Mouse (Mus musculus) ES-E14 (cell line): ENCODE data around the gene Fam206a. TPM values are rescaled to one million over a fixed set of nuclear protein-coding genes. Genes with fewer than 3 reads are reported as not detected.

Experiments used
- DNase-seq: peaks from one replicate; pipeline ENCODE4 v3.0.0-alpha.2; 2013; ENCODE audit warnings: low read depth, low spot score
- H3K27ac ChIP-seq: 2 replicates; pipeline ENCODE4 v1.5.1; 2012; ENCODE audit warnings: low read depth, mild to moderate bottlenecking, low read length, moderate library complexity, mixed read lengths; ENCODE audit not compliant: poor library complexity, insufficient read depth, severe bottlenecking
- H3K36me3 ChIP-seq: 2 replicates; pipeline ENCODE4 v1.6.1; 2012; ENCODE audit warnings: mild to moderate bottlenecking, low read length, moderate library complexity, mixed read lengths; ENCODE audit not compliant: control insufficient read depth, poor library complexity, insufficient read depth, severe bottlenecking
- H3K4me1 ChIP-seq, 2 experiments: fragments of 150-350 bp in 1 of 2; sonication (generic) in 1 of 2; 2 replicates each; pipeline ENCODE4 v1.6.1; 2012; ENCODE audit warnings: low read length in 2 of 2, mild to moderate bottlenecking in 1 of 2, mixed read lengths in 1 of 2; ENCODE audit not compliant: control insufficient read depth in 2 of 2, insufficient read depth in 2 of 2, poor library complexity in 1 of 2
- H3K4me3 ChIP-seq, 2 experiments: fragments of 150-350 bp in 1 of 2; sonication (generic) in 1 of 2; 2 replicates each; pipeline ENCODE4 v1.5.1; 2012; ENCODE audit warnings: low read length in 2 of 2, low read depth in 1 of 2, mild to moderate bottlenecking in 1 of 2, mixed read lengths in 1 of 2; ENCODE audit not compliant: insufficient read depth in 1 of 2, poor library complexity in 1 of 2, severe bottlenecking in 1 of 2
- H3K9ac ChIP-seq: 2 replicates; pipeline ENCODE4 v1.6.1; 2012; ENCODE audit warnings: low read depth, mild to moderate bottlenecking, low read length, mixed read lengths; ENCODE audit not compliant: poor library complexity, insufficient read depth, severe bottlenecking
- H3K9me3 ChIP-seq: fragments of 150-350 bp; sonication (generic); 2 replicates; pipeline ENCODE4 v1.6.1; 2012; ENCODE audit warnings: low read depth, mild to moderate bottlenecking, low read length; ENCODE audit not compliant: control insufficient read depth, insufficient read depth
- CHD2 ChIP-seq: IDR thresholded peaks from 2 replicates; pipeline ENCODE4 v1.6.1; 2014; ENCODE audit warnings: mild to moderate bottlenecking, low read depth, low read length, inconsistent platforms
- HCFC1 ChIP-seq: IDR thresholded peaks from 2 replicates; pipeline ENCODE4 v1.6.1; 2012; ENCODE audit warnings: low read length, inconsistent platforms, borderline replicate concordance; ENCODE audit not compliant: insufficient read depth
- MAFK ChIP-seq: IDR thresholded peaks from 2 replicates; pipeline ENCODE4 v1.6.1; 2014; ENCODE audit warnings: mild to moderate bottlenecking, low read depth, low read length, inconsistent platforms; ENCODE audit not compliant: insufficient read depth
- ZC3H11A ChIP-seq: IDR thresholded peaks from 2 replicates; pipeline ENCODE4 v1.6.1; 2012; ENCODE audit warnings: low read depth, mild to moderate bottlenecking, inconsistent platforms, low read length, borderline replicate concordance
- ZNF384 ChIP-seq: IDR thresholded peaks from 2 replicates; pipeline ENCODE4 v1.6.1; 2012; ENCODE audit warnings: low read depth, low read length, inconsistent platforms
- in situ Hi-C, 2 experiments: fragments of 600-800 bp; cut with MboI; formaldehyde crosslinking; loops; one replicate each; pipeline ENCODE4 v1.15.1; 2025; ENCODE audit warnings: low sequenced_read_pairs in 2 of 2, inconsistent platforms in 1 of 2; ENCODE audit not compliant: unreplicated experiment in 2 of 2
- total RNA-seq: library from RNA; depleted of rRNA; stranded (reverse); fragments of 300-350 nt; gene quantifications from 2 replicates; pipeline ENCODE4 v1.2.3, GENCODE M21; 2012

The Fam206a gene
- total RNA-seq, 1 experiment: 7.9 TPM

- in situ Hi-C loops: no loop called here
- H3K36me3 ChIP-seq: peaks cover 44% of the 10 kb centered on the region
These were observed 26.8 kb downstream of the Fam206a start for GRCm38 (mm10) chr4:56828932-56829331.

DNA sequence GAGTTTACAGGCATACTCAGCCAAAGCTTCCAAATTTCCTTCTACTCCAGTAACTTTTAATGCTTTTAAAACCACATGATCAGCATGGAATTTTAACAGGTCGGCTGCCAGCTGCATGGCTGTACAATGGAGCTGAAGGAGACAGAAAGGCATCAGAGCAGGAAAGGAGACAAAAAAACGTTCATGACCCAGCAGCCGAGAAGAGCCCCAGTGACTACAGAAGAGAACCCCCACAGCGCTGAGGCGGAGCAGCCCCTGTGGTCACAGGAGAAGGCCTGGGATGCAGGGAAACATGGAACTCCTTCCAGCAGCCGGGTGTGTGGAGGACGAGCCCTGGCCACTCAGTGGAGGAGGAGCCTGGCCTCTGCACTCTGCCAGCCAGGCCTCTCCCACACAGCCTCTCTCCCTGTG lies 27.4 kb downstream of the Fam206a start:
- no peak for DNase-seq
- in situ Hi-C loops: no loop called here
- no peak overlapping the region for H3K27ac ChIP-seq
- no peak overlapping the region for H3K9ac ChIP-seq
- TF ChIP-seq HCFC1 (no peak), ZC3H11A (no peak), ZNF384 (no peak), MAFK (no peak), CHD2 (no peak)
- no peak overlapping the region for H3K4me3 ChIP-seq
- H3K4me1 ChIP-seq: no peaks in the 10 kb centered on the region; a peak in 1 of 4 replicates
- H3K9me3 ChIP-seq: no peaks in the 10 kb centered on the region
- H3K36me3 ChIP-seq: peaks cover 42% of the 10 kb centered on the region

More at GRCm38 (mm10) chr4:56828932-56829331, 26.8 kb downstream of the Fam206a start:
- no peak overlapping the region for H3K27ac ChIP-seq
- no peaks in the 10 kb centered on the region for H3K9me3 ChIP-seq
- H3K4me3 ChIP-seq: no peak overlapping the region
- TF ChIP-seq MAFK: no peak
- no peaks in the 10 kb centered on the region; a peak in 1 of 4 replicates for H3K4me1 ChIP-seq
- H3K9ac ChIP-seq: no peak overlapping the region
- DNase-seq: no peak

DNA sequence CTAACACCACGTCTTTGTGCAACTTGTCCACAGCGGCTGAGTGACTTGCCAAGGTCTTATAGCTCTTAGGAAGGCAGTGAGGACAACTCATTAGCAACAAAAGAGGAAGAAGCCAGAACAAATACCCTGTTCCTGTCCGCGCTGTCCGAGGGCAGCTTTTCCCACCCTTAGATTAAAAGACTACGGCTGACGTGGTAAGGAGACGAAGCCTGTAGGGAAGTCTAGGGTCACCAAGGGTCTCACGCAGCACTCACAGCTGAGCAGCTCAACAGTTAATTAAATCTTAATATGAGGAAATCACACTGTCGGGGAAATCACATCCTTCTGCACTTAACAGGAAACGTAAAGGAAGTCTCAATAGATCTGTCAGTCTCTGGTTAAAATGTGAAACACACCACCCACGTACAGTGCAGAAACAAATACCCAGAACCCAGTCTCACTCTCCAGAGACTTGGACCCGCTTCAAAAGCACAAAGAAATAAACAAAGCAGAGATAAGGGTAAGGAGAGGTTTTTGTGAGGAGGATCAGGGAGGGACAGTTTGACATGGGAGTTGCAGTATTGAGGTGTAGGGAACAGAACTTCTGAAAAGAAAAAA lies 29.0 kb downstream of the Fam206a start:
- no peak for DNase-seq
- Histone ChIP-seq H3K4me3 (no peak overlapping the region), H3K9me3 (no peaks in the 10 kb centered on the region), H3K36me3 (peaks cover 46% of the 10 kb centered on the region), H3K27ac (no peak overlapping the region), H3K4me1 (no peaks in the 10 kb centered on the region; a peak in 1 of 4 replicates), H3K9ac (no peak overlapping the region)
- in situ Hi-C loops: no loop called here
- TF ChIP-seq MAFK: no peak
- no peak for TF ChIP-seq HCFC1
- TF ChIP-seq ZNF384: no peak
- TF ChIP-seq ZC3H11A: no peak
- TF ChIP-seq CHD2: no peak

DNA sequence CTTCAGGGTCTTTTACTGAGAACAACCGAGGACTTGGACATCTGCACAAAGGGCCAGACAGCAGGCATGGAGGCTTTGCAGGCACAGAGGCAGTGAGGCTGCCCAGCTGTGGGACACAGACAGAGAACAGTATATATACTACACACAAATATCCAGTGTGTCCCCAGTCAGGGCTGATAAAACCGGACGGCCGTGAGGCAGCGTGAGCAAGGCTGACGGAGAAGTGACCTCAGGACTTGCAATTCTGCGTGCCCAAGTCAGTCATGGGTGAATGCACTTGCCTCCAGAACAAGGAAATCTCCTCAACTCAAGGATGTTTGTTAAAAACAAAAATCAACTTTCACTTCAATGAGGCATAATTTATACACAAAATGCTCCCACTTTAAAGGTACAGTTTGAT lies 29.9 kb downstream of the Fam206a start:
- no peak for TF ChIP-seq MAFK
- TF ChIP-seq ZNF384: no peak
- no peak for TF ChIP-seq HCFC1
- no peak for TF ChIP-seq CHD2
- no peak for TF ChIP-seq ZC3H11A
- no peak overlapping the region for H3K4me3 ChIP-seq
- H3K9ac ChIP-seq: no peak overlapping the region
- H3K9me3 ChIP-seq: no peaks in the 10 kb centered on the region
- in situ Hi-C loops: no loop called here
- no peaks in the 10 kb centered on the region; a peak in 1 of 4 replicates for H3K4me1 ChIP-seq
- no peak for DNase-seq
- H3K27ac ChIP-seq: no peak overlapping the region
- H3K36me3 ChIP-seq: peaks cover 52% of the 10 kb centered on the region

- Histone ChIP-seq H3K27ac (no peak overlapping the region), H3K9me3 (no peaks in the 10 kb centered on the region), H3K4me3 (no peak overlapping the region), H3K36me3 (peaks cover 52% of the 10 kb centered on the region), H3K4me1 (no peaks in the 10 kb centered on the region), H3K9ac (no peak overlapping the region)
- TF ChIP-seq HCFC1 (no peak), ZC3H11A (no peak), MAFK (no peak), CHD2 (no peak), ZNF384 (no peak)
- DNase-seq: no peak
- in situ Hi-C loops: no loop called here
These were observed 35.5 kb downstream of the Fam206a start for GRCm38 (mm10) chr4:56837661-56838060.
